Mouse (Mus musculus) forelimb bud, embryonic 11.5 days (tissue): ENCODE measurements around the gene Mterf2.

Experiments
- DNase-seq: peaks from one replicate; pipeline ENCODE4 v3.0.0-alpha.2; 2012; ENCODE audit warnings: low read depth, low spot score

Mterf2 gene

DNA sequence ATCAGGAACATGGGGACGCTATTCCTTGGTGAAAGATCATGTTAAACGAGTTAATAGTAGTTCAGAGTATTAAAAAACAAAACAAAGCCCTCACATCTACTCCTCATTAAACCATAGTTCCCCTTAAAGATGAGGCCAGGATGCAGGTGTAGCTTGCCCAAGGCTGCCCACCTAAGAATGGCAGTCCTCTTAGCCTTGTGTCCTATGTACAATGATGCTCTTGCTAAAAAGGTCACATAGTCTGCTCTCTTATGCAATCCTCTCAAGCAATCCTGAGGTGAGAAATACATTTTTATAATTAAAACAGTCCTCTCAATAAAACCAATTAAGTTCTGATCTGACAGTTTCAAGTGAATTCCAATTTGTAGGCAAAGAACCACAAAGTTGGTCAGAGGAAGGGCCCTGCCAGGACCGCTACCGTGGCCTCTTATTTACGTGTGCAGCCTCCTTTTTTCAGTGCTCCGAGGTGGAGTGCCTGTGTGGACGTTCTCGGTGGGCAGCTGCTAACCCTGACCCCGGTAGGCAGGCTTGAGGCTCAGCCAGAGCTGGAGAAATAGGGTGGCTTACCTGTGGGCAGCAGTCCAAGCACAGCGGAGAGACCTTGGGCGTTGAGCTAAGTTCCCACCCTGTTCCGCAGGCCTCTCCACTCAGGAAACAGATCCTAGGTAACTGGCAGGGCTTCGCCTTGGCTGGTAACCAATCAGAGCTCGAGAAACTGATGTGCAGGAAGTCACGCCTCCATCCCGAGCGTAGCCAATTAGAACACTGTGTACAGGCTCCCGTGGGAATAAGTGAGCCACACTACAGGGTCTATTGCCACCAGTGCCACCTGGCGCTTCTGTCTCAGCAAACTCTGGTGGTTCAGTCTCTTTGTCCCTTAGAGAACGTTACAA is at the start of gene Mterf2:
Gene Mterf2 (minus strand): TSS at position 633 of the 893 bp plus-strand sequence.
- DNase-seq: peak; percentile 98

DNA sequence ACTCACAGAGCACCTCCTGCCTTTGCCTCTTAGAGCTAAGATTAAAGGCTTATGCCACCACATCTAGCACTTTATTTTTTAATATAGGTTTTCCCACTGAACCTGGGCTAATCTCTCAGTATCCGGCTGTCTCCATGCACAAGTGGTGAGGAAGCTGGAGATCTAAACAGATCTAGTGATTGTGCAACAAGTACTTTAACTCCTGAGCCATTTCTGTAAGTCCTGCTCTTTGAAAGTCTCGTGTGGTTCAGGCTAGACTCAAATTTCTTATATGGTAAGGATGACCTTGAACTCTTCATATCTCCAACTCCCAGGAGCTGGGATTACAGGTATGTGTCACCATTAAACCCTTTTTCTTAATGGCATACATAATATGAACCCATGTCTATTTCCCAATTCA is 48.8 kb upstream of the Mterf2 start:
- DNase-seq: no peak

DNA sequence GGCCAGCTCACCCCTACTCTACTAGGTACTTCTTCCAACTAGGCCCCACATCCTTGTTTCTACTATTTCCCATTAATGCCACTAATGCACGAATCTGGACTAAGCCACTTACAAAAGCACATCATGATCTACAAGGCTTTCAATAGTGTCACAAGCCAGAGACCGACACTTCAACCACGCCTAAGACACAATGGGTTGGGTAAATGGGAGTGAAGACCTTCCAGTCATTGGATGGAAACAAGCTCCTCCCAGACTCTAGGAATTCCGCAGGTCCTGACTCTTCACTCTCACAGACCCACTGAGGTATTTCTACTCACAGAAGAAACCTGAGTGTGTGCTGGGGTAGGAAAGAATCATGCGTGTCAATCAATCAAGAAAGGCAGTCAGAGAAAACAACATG is 37.5 kb upstream of the Mterf2 start:
- DNase-seq: no peak

DNA sequence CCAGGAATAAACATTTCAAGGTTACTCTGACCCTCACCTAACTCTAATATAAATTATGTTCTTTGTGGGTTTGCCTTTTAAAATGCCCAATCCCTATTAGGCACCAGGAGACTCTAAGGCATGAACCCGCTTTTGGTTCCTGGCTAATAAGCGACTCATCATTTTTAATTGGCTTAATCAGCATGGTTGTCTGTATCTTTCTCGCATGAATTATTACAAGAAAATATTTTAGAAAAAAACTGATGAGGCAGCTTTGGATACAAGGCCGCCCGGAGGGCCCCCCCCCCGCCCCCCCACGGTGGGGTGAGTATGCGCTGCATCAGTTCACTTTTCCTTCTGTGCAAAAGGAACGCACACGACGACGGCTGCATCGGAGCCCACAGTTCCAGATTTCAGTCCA is 37.0 kb upstream of the Mterf2 start:
- no peak for DNase-seq

DNA sequence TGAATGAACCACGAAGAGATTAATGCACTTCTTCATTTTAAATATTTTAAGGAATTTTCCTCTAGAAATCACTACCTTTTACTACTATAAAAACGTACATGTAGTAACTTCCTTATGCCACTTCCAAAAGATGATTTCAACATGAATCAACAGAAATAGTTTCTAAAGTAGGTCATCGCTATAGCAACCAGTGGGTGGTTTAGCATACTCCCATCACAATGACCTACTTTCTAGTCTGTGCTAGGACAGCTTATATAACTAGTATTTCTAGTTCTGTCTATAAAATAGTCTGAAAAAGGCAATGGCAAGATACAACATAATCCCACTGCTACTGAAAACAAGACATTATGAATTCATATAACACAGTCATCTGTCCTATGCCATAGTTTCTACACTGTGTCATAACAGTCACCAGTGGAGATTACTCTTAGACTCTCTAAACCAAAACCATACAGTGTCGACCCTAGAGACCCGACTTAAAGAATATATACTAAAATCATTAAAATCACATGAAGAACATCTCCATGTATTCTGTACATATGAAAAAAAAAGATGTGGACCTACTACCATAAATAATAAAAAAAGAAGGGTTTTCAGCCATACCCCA is 34.0 kb upstream of the Mterf2 start:
- no peak for DNase-seq

DNA sequence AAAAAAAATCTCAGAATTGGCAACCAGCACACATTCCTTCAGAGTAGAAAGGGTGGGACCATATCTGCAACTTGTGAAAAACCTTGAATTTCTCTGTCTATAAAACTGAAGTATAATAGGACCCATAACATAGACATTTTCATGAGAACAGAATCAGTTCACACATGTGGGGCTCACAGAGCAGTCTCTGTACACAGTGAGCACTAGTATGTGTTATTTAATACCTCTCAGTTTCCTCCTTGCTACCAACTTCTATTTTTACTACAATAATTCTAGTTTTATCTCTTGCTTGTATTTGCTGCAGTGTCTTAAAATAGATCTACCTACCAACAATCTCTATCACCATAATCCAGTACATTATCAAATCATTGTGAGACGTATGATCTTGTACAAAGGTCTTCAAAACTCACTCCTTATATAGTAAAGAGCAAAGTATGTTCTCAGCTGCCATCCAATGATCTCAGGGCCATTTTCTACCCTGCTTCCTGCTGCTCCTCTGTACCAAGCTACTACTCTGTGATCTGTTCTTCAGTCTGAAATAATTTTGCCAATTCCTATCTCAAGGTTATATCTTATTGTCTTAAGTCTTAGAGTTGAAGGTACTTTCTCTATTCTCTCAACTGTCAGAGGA is 32.3 kb upstream of the Mterf2 start:
- DNase-seq: no peak

DNA sequence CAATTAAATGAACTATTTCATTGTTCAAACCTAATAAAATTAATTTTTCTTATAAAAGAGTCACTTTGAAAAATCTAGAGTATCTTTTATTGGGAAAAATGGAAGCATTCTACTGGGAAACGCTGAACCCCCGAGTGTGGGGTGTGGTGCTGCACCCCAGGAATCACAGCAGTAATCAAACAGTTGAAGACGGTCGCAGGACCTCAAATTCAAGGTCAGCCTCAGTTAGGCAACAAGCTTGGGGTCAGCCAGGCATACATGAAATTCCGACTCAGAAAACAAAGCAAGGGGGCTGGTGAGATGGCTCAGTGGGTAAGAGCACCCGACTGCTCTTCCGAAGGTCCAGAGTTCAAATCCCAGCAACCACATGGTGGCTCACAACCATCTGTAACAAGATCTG is 29.6 kb upstream of the Mterf2 start:
- DNase-seq: no peak

DNA sequence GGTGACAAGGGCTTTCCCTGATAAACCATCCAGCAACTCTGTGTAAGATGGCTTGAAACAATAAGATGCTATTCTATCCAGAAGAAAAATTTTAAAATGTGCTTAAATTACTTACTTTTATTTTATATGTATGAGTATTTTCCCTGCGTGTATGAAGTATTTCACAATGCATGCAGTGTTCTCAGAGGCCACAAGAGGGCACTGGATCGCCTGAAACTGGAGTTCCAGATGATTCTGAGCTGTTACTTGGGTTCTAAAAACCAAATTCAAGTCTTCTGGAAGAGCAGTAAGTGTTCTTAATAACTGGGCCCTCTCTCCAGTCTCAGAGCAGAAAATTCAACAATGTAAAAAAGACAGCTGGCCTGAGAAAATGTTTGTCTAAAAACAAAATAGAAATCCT is 26.4 kb upstream of the Mterf2 start:
- DNase-seq: peak; percentile 49

DNA sequence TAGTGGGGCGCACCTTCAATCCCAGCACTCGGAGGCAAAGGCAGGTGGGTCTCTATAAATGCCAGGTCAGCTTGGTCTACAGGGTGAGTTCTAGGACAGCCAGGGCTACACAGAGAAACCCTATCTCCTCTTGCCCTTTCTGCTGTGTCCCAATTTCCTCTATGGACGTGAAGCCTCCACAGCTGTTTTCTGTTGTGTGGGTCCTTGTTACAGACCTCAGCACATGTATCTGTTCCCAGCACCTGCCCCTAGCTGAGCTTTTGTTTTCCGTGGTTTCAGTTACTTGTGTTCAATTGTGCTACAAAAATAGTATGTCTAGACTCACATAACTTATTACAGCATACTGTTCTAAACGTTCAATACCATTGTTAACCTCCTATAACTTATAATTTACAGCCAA is 21.4 kb upstream of the Mterf2 start:
- no peak for DNase-seq

DNA sequence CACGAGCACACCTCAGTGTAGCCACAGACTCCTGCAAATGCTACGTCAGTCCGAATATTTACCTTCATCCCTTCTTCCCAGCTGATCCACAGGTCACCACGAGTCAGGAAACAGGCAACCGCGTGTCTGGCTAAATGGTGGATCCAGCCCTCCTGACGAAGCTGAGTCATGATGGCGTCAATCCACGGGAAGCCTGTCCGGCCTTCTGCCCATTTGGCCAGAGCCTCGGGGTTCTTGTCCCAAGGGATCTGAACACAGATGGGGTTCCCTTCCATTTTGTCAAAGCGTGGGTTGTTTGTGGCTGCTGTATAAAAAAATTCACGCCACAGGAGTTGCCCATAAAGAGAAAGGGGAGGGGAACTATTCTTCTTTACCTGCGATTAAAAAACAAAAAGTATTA is 18.5 kb upstream of the Mterf2 start:
- DNase-seq: no peak

DNA sequence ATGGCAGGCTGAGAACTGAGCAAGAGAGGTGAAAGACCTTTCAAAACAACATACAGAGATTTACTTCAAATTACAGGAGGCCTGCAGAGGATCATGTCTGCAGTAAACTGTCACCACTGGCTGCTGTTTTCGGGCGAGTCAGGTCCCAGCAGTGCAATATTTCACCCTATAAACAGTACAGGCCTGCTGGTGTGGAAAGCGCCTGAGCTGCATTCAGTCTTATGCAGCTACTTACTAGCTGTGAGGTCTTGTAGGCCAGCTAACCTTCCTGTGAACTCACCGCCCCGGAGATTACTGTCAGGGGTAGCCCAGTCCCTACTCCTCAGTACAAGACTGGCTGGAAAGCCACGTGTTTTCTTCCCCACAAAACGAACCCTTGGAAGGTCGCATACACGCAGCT is 13.6 kb upstream of the Mterf2 start:
- DNase-seq: peak; percentile 62

DNA sequence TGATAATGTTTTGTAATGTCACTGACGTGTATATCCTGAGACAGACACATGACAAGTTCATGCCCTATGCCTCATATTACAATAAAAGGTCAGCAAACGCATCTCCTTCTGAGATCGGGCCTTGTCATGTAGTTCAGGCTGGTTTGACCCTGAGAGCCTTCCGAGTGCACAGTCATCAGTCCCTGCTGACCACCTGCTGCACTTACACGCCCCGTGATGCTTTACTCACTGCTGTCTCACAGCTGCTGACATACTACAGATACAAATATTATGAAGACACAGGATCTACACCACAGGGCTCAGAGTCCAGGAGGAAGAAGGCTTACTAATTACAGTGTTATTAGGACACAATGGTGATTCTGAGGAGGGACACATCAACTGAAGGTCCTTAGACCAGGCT is 8.7 kb upstream of the Mterf2 start:
- no peak for DNase-seq

DNA sequence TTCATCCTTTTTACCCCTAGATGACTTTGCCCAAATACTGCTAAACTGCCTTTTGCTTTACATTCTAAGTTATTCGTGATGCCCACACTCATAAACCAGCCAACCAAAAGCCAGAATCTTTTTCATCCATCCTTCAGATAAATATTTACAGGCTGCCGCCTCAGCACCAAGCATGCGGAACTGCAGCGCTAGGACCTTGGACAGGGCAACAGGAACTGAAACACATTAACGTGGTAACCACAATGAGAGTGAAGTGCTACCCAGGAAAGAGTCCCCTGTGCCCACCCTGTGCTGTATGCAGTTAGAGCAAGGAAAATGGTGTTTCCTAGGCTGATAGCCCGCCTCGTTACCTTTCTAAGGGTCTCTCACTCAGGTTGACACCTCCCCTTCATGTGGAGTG is 626 bp upstream of the Mterf2 start:
- DNase-seq: peak; percentile 45

DNA sequence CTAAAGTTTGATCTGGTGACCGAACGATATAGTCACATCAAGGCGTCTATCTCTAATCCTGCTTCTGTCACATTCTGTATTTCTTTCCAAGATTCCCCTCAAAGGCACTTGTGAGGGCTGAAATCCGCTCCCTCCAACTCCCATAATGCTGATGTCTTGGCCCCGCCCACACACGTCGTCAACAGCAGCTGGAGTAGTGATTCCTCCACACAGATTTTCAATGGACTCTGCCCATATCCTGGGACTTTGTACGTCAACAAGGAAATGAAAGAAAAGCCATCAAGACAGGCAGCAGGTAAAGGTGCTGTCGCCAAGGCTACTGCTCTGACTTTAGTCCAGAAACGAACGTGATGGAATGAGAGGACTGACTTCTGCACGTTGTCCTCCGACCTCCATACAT is 2.6 kb downstream of the Mterf2 start:
- DNase-seq: no peak

DNA sequence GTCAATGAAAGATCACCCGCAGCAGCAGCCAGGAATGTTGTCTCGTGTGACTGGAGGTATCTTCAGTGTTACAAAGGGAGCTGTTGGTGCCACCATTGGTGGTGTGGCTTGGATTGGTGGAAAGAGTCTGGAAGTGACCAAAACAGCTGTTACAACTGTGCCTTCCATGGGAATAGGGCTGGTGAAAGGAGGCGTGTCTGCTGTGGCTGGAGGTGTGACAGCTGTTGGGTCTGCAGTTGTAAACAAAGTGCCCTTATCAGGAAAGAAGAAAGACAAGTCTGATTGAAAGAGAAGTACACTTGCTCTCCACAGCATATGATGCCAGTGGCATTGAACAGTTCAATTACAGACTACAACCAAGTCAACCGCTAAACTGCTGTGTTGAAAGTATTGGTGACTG is 13.4 kb downstream of the Mterf2 start:
- no peak for DNase-seq

DNA sequence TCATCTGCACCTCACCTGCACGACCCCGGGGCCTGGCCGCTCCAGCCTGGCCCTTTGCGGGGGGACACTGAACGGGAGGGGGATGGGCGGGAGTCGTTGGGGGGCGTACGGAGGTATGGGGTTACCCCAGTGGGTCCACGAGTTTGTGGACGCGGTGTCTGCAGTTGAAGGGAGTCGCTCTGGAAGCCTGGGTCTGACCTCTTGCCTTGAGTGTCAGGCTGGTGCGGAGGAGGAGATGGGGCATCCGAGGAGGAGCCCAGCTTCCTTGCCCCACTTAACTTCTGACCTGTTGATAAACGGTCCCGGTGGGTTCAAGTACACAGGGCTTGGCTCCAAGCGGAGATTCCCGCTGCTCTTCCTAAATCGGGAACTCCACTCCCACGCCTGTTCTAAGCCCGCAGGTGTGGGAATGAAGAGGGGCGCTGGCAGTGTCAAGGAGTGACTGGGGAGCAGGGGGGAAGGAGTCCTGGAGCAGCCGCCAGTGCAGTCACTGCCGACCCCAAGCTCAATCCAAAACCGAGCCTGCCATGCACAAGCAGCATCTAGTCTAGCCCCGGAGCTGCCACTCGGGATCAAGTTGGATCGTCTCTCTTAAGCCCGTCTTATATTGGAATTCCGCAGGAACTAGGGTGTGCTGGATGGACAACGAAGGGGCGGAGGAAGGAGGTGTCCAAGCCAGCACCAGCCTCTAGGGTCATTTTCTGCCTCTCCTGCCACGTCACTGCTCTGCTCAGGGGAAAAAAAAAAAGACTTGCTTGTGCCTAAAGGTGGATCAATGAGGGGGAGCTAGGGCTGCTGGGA is 24.5 kb downstream of the Mterf2 start:
- DNase-seq: peak; percentile 54

DNA sequence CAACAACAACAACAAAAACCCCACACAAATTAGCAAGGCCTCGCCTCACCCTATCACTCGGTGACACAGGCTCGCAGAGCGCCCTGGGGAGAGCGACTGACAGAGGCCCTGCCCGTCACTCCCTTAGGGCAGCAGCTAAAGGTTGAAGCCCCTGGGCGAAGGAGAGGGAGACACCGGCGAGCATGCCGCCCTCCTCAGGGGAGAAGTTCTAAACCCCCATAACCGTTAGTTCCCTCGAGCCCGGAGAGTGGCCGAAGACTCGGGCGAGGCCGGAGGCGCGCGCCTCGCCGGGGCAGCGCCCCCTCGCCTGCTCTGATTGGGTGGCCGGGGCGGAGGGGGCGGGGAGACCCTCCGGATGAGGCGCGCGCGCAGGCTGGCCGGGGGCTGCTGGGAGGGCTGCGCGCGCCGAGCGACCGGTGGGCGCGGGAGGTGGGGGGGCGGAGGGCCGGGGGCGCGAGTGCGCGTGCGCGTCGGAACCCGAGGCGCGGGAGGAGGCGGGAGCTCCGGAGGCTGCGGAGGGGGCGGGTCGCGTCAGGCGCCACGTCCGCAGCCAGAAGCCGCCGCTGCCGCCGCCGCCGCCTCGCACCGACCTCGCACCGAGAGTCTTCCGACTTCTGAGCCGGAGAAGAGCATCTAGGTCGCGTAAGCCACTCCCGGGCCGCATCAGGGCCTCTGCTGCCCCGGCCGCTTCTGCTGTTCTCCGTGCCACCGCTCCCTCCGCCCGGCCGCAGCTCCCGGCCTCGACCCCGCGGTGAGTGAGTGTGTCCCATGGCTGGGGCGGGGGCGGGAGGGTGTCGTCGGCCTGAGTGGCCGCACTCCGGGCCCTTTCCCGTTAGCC is 25.4 kb downstream of the Mterf2 start, which contains the start of the genes Fhl4 and Tmem263:
Gene Fhl4 (minus strand): TSS at position 249 of the 838 bp plus-strand sequence.
Gene Tmem263 (plus strand): TSS at position 381 of the 838 bp plus-strand sequence.
- peak; percentile 87 for DNase-seq

DNA sequence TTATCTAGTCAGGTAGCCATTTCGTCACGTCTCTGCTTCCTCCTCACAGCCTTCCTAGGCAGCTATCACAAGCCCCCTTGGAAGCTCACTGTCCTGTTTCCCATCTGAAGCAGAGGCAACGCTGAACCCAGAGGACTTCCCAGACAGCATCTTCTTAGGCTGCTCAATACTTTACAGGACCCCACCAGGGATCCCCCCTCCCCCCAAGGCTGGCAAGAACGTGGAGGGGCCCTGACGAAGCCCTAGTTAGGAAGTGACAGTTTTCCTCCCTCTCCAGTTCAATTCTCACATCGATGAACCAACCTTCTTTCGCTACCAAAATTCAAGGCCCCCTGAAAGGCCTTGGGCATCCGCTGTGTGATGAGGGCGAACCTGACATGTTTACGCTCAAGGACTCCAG is 26.0 kb downstream of the Mterf2 start:
- DNase-seq: no peak

DNA sequence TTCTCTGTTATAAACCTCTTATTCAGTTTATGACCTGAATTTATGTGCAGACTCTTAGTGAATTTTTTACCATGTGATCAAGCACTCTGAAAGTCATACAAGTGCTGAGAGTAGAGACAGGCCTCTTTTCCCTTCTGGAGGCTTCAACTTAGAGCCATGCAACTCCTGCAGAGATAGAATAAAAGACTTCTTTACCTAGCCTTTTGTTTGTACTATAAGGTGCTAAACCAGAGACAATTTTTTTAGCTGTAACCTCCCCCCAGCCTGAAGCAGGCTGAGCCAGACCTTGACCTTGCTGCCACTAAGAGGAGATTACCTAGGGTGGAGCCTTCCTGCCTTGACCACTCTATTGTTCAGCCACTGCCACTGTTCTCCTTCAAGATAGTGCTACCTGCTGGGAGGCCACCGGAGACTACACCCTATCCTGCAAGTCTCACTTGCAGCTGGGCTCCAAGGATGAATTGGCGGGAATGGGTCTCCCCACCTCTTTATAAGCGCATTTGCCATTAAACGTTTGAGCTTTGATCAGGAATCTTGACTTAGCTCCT is 56.1 kb downstream of the Mterf2 start:
- no peak for DNase-seq
